Mouse (Mus musculus) liver, postnatal 0 days (tissue): ENCODE results near the gene Tyrobp. TPM values are rescaled to one million over a fixed set of nuclear protein-coding genes. Genes with fewer than 3 reads are reported as not detected.

Experiments
- ATAC-seq: fragments of 200-750 bp; cut with Nextera tagmentation; 2 replicates; pipeline ENCODE4 v1.8.0; 2017; ENCODE audit warnings: mild to moderate bottlenecking, moderate library complexity
- DNase-seq: peaks from one replicate; pipeline ENCODE4 v3.0.0-alpha.2; 2016
- H3K27ac ChIP-seq: fragments of 300-500 bp; sonication (generic); 2 replicates; pipeline ENCODE4 v1.5.1; 2014; ENCODE audit warnings: antibody characterized with exemption, moderate library complexity, mild to moderate bottlenecking, low read depth
- H3K27me3 ChIP-seq: fragments of 300-500 bp; sonication (generic); 2 replicates; pipeline ENCODE4 v1.6.1; 2014; ENCODE audit warnings: low read length, control low read depth, mixed read lengths; ENCODE audit not compliant: insufficient read depth
- H3K36me3 ChIP-seq: fragments of 300-500 bp; sonication (generic); replicated peaks from 2 replicates; pipeline ENCODE4 v1.6.1; 2014; ENCODE audit warnings: mild to moderate bottlenecking, control low read depth, low read length, moderate library complexity, mixed read lengths; ENCODE audit not compliant: insufficient read depth
- H3K4me1 ChIP-seq: fragments of 300-500 bp; sonication (generic); 2 replicates; pipeline ENCODE4 v1.6.1; 2014; ENCODE audit warnings: antibody characterized with exemption, mild to moderate bottlenecking, control low read depth; ENCODE audit not compliant: insufficient read depth
- H3K4me2 ChIP-seq: fragments of 300-500 bp; sonication (generic); 2 replicates; pipeline ENCODE4 v1.6.1; 2014; ENCODE audit warnings: low read depth, mild to moderate bottlenecking, low read length, moderate library complexity, mixed read lengths
- H3K4me3 ChIP-seq: fragments of 300-500 bp; sonication (generic); 2 replicates; pipeline ENCODE4 v1.5.1; 2014; ENCODE audit warnings: low read depth, low read length
- H3K9ac ChIP-seq: fragments of 300-500 bp; sonication (generic); replicated peaks from 2 replicates; pipeline ENCODE4 v1.6.1; 2014; ENCODE audit warnings: mild to moderate bottlenecking, moderate library complexity
- H3K9me3 ChIP-seq: fragments of 300-500 bp; sonication (generic); 2 replicates; pipeline ENCODE4 v1.6.1; 2016; ENCODE audit warnings: mild to moderate bottlenecking, control low read depth, low read length, mixed read lengths
- CTCF ChIP-seq: sonication (generic); IDR thresholded peaks from 2 replicates; pipeline ENCODE4 v1.5.1; 2016; ENCODE audit warnings: antibody characterized with exemption, low read depth
- EP300 ChIP-seq: IDR thresholded peaks from 2 replicates; pipeline ENCODE4 v1.6.1; 2016; ENCODE audit warnings: antibody characterized with exemption, low read depth, mild to moderate bottlenecking
- WGBS: fragments of 180-500 bp; shearing (Covaris S2); extraction: QIAGEN DNeasy Blood & Tissue Kit; methylation state at CpG from one replicate; pipeline ENCODE4 v1.1.7; 2014; ENCODE audit not compliant: insufficient replicate concordance; 5-methylcytosine and 5-hydroxymethylcytosine counted together
- polyA plus RNA-seq: library from polyadenylated mRNA; unstranded; fragments of >200 nt; fragmentation: Nextera tagmentation; extraction: Ambion mirVana; gene quantifications from 2 replicates; pipeline ENCODE4 v1.2.1, GENCODE M21; 2015

Gene Tyrobp
- polyA plus RNA-seq, 1 experiment from 2014 or later: 231 TPM

GRCm38 (mm10) chr7:30421890-30422435 lies 8.4 kb downstream of the Tyrobp start:
- Histone ChIP-seq H3K27me3 (no peaks in the 10 kb centered on the region), H3K36me3 (peaks cover 20% of the 10 kb centered on the region), H3K4me3 (peak overlapping the region; percentile 65), H3K4me1 (peaks cover 23% of the 10 kb centered on the region), H3K27ac (peak overlapping the region; percentile 91), H3K9ac (peak overlapping the region; percentile 59), H3K4me2 (peak overlapping the region; percentile 90), H3K9me3 (no peaks in the 10 kb centered on the region)
- TF ChIP-seq EP300: 0 out of 2 replicates have a peak, but pooled peaks have one; percentile 16
- no peak for TF ChIP-seq CTCF
- ATAC-seq: peak; percentile 55
- WGBS: under 1% methylated on average over 45 of the region's 45 CpGs
- DNase-seq: peak; percentile 87

GRCm38 (mm10) chr7:30422560-30422959 lies 9.0 kb downstream of the Tyrobp start:
- H3K4me2 ChIP-seq: peak overlapping the region; percentile 90
- TF ChIP-seq EP300: no peak
- no peak for TF ChIP-seq CTCF
- ATAC-seq (no peak), DNase-seq (no peak)
- 3% methylated on average over 9 of the region's 9 CpGs for WGBS
- H3K27me3 ChIP-seq: no peaks in the 10 kb centered on the region
- H3K4me1 ChIP-seq: peaks cover 23% of the 10 kb centered on the region
- H3K4me3 ChIP-seq: peak overlapping the region; percentile 65
- peak overlapping the region; percentile 91 for H3K27ac ChIP-seq
- H3K9ac ChIP-seq: peak overlapping the region; percentile 59
- H3K9me3 ChIP-seq: no peaks in the 10 kb centered on the region
- peaks cover 23% of the 10 kb centered on the region for H3K36me3 ChIP-seq

GRCm38 (mm10) chr7:30423071-30423641 lies 9.6 kb downstream of the Tyrobp start:
- Histone ChIP-seq H3K4me1 (peaks cover 22% of the 10 kb centered on the region), H3K4me3 (peak overlapping the region; percentile 65), H3K27me3 (no peaks in the 10 kb centered on the region), H3K4me2 (peak overlapping the region; percentile 90), H3K9ac (peak overlapping the region; percentile 59), H3K27ac (peak overlapping the region; percentile 91), H3K9me3 (no peaks in the 10 kb centered on the region), H3K36me3 (peaks cover 23% of the 10 kb centered on the region)
- ATAC-seq (no peak), DNase-seq (no peak)
- 20% methylated on average over 23 of the region's 23 CpGs for WGBS
- TF ChIP-seq CTCF (no peak), EP300 (no peak)

- Histone ChIP-seq H3K4me1 (no peaks in the 10 kb centered on the region), H3K9me3 (no peaks in the 10 kb centered on the region), H3K36me3 (peaks cover 18% of the 10 kb centered on the region), H3K4me2 (no peak overlapping the region), H3K27me3 (no peaks in the 10 kb centered on the region), H3K27ac (no peak overlapping the region), H3K4me3 (no peak overlapping the region), H3K9ac (no peak overlapping the region)
- no peak for DNase-seq
- no peak for ATAC-seq
- TF ChIP-seq EP300 (no peak), CTCF (no peak)
Observed at GRCm38 (mm10) chr7:30429327-30429726, 15.8 kb downstream of the Tyrobp start.

GRCm38 (mm10) chr7:30430191-30430590 lies 16.6 kb downstream of the Tyrobp start:
- peaks cover 11% of the 10 kb centered on the region for H3K36me3 ChIP-seq
- no peak overlapping the region for H3K9ac ChIP-seq
- 26% methylated on average over 2 of the region's 2 CpGs for WGBS
- ATAC-seq: no peak
- no peak overlapping the region for H3K4me3 ChIP-seq
- no peak for DNase-seq
- H3K27me3 ChIP-seq: no peaks in the 10 kb centered on the region
- H3K4me1 ChIP-seq: no peaks in the 10 kb centered on the region
- H3K27ac ChIP-seq: no peak overlapping the region
- H3K9me3 ChIP-seq: no peaks in the 10 kb centered on the region
- H3K4me2 ChIP-seq: no peak overlapping the region
- TF ChIP-seq EP300 (no peak), CTCF (no peak)

GRCm38 (mm10) chr7:30431793-30432192 lies 18.2 kb downstream of the Tyrobp start:
- Histone ChIP-seq H3K27me3 (no peaks in the 10 kb centered on the region), H3K36me3 (peaks cover 2% of the 10 kb centered on the region; the same call in 1 of the 2 replicates), H3K4me2 (no peak overlapping the region), H3K4me3 (no peak overlapping the region), H3K9ac (no peak overlapping the region), H3K4me1 (no peaks in the 10 kb centered on the region), H3K27ac (no peak overlapping the region), H3K9me3 (no peaks in the 10 kb centered on the region)
- ATAC-seq (no peak), DNase-seq (peak; percentile 61)
- 4% methylated on average over 3 of the region's 3 CpGs for WGBS
- TF ChIP-seq EP300 (no peak), CTCF (peak; percentile 73)
